Mouse (Mus musculus) small intestine, adult 2 months (tissue): Measurements from ENCODE around the gene Slc4a1.

ENCODE experiments used
- CTCF ChIP-seq: fragments of 200-500 bp; IDR thresholded peaks from 2 replicates; pipeline ENCODE4 v1.5.1; 2012; ENCODE audit warnings: low read depth, mild to moderate bottlenecking, control low read depth, inconsistent platforms, low read length, moderate library complexity, mixed read lengths; ENCODE audit not compliant: insufficient replicate concordance, insufficient read length; ENCODE audit errors: extremely low read depth
- POLR2A ChIP-seq: fragments of 200-500 bp; IDR thresholded peaks from 2 replicates; pipeline ENCODE4 v1.6.1; 2012; ENCODE audit warnings: low read depth, mild to moderate bottlenecking, control low read depth, inconsistent platforms, low read length, moderate library complexity

DNA sequence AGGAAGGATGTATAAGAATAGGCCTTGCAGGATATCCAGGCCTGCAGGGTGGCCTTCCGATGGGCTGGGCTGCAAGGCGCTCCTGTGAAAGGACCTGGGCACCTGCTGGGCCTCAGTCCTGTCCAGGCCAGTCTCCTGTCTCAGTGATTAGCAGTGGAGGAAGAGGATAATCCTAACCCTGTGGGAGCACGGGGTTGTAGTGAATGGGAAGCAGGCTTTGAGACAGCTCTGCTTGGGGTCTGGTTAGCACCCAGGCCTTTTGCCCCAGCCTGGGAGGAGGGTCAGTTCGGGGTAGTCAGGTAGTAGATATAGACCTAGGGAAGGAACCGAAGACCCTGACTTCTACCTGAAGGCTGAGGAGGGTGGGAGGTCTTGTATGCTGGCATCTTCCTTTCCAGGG, 18.3 kb downstream of the Slc4a1 start:
- no peak for TF ChIP-seq POLR2A
- no peak for TF ChIP-seq CTCF
